Mouse (Mus musculus): Measurements from ENCODE around the gene Sorcs2.

Sorcs2 gene

DNA sequence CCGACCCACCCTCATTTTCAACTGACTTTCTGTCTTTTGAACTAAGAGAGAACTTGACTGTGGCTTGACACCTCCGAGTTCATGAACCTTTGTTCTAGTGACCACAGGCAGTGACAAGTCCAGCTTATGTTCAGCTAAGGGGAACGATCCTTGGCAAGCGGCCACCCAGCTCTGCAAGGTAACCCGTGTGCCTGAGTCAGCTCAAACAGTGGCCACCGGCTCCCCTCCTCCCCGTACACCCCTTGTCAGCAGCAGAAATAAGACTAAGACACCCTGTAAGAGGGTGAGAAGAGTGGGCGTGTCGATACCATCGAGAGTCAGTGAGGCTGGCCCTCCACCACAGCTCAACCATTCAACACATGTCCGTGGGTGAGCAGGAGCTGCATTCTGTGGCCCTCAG is 221.5 kb downstream of the Sorcs2 start:
- DNase-seq (ENCODE audit: low read depth), result no peak

DNA sequence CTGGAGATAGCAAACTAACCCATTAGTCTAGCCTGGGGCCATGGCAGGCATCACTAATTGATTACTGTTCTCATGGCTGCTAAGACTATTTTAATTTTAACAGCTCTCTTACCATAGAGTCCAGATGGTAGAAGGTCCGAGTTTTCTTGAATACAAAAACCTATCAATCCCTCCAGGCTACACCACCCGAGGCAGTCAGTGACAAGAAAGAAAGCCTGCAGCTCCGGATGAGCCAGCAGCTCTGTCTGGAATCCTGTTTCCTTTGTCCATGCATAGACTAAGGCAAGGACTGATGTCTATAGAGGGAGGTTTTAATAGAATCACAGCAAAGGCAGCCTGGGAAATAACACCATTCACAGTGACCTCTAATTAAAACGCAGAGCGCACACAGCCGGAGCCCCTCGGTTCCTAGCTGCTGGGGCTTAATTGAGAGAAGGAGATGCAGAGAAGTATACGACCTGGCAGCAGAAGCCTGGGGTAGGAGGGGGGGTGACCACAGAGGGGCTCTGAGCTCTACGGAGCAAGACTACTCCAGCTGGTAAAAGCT is 223.3 kb downstream of the Sorcs2 start:
- DNase-seq (ENCODE audit: low read depth), result no peak

DNA sequence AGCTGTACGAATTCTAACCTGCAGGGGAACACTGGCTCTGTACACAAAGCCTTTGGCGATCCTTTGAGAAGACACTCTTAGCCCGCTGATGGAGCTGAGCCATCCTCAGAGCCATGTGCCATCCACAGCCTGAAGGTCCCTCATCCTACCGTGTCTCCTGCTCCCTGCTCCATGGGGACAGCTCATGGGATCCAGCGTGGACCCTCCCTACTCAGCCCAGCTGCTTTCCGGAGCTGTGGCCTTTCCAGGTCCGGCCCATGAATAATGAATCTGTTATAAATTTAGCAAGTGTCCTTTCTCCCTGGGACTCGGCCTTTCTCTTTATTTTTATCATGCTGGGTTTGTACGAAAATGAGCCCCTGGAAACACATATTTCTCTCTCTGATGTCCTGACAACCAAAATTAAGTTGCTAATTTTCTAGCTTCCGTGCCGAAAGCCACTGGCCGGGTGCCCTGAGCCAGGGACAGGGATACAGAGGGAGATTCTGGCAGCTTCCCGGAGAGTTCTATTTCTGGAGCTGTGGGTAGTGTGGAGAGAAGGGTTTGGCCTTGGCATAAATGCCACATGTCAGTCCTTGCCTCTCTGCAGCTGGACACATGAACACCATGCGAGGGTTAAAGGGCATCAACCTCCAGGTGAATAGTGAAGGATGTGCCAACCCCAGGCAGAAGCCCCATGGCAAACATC is 228.8 kb downstream of the Sorcs2 start:
- no peak for DNase-seq (ENCODE audit: low read depth)

DNA sequence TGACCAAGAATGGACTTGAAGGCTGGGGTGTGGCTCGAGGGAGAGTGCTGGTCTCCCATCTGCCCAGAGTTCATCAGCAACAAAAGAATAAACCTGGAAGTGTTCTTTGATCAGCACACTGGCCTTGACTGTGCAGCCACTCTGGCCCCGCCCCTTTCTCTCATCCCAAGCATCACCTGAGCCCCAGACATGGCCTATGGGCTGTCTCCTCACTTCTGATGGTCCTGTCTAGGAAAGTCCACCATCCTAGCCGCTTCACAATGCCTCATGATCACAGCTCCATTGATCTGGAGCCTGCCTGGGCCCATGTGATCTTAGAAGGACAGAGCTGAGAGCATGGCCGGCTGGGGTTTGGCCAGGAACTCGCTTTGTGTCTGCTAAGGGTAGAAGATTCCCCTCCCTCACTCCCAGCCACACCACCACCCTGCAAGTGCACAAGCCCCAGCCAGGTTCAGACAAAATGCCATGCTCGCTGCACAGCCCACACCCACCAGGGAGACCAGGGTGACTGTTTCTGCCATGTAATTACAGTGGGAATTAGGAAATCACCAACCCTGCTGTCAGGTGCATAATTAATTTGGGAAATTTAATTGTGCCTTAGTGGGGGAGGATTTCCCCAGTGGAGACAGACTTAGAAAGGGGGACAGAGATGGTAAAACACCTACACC is 231.5 kb downstream of the Sorcs2 start:
- DNase-seq (ENCODE audit: low read depth), result no peak

DNA sequence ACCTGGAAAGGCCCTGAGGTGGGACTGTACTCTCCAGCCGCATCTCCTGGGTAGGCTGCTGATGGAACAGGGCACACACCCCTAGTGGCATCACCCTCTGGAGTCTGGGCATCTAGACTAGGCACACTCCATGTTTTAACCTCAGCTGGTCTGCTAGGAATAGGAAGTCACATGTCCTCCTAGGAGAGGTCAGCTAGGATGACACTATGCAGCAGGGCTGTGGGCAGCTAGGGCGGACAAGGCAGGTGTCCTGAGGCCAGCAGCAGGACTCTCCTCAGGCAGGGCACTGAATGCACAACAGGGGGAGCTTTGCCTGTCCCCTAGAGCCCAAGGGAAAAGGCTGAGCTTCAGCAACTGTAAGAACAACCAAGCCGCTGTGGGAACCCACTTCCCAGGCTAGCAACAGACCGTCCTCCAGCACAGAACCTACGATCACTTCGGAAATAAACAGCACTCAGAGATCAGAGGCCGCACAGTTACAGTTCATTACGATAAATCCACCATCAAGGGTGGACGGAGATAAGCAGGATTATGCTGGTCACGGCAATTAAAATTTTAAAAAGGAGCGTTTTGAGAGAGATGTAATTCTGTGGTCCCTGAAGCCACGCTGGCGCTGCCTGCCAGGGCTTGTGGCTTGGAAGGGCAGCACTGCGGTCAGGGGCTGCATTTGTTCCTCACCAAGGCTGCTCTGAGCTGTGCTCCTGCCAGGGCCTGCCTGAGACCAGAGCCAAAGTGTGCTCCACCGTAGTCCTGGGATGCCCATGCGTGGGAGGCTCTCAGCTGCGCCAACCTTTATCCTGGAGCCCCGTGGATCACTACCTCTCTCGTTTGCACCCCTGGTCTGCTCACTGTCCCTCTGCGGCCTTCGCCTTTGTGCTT is 232.3 kb downstream of the Sorcs2 start:
- no peak for DNase-seq (ENCODE audit: low read depth)

DNA sequence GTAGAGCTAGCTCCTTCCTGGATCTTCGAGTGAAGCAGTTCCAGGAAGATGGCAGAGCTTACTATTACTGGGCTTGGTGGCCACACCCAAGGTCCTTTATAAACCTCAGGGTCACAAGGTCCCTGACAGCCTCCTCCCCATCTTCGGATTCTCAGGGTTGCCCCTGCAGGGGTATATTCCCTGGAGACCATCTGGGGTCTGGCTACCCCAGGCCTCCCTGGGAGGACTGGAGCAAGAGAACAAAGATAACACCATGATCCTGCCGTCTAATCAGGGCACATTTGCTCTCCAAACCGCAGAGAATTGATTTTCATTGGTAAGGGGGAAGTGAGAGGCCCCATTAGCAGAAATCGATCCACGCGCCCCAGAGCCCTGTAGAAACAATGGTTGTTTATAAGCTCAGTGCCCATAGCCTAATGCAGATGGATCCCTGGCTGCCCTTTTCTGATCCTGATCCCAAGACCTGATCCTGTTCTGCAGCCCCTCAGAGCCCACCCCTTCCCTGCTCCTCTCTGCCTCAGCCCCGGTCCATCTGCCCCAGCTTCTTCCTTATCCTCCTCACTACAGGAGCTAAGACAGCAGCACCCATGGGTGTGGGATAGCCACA is 243.0 kb downstream of the Sorcs2 start:
- DNase-seq (ENCODE audit: low read depth), result no peak

DNA sequence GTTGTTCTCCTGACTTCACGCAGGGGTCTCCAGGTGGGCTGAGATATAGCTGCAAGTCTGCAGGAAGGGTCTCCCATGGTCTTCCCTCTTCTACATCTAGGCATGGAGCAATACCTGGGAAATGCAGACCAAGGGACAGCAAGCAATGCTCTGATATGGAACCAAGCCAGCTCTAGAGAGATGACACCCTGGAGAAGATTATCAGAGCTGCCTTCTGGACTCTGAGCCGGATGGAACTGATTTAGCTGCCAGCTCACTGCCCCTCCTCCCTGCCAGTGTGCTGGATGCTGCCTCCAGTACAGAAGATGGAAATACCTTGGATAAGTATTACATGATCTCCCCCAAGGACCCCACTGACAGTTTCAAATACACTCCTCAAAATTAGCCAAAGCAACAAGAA is 244.7 kb downstream of the Sorcs2 start:
- no peak for DNase-seq (ENCODE audit: low read depth)

DNA sequence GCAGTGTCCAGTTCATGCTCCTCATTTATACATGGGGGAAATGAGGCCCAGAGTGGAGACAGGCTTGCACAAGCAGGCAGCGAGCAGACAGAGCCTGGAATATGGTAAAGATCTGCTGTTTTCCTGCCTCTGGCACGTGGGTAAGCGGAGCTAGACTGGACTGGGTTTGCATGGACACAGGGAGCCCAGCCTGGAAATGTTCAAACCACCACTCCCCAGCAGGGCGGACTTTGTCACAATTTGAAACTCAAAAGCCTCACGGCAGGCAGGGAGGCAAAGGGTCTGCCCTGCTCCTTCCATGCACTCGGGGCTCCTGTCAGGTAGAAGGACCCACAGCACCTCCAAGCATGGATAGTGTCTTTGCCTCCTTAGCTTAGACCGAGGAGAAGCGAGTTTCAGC is 246.9 kb downstream of the Sorcs2 start:
- DNase-seq (ENCODE audit: low read depth), result no peak

DNA sequence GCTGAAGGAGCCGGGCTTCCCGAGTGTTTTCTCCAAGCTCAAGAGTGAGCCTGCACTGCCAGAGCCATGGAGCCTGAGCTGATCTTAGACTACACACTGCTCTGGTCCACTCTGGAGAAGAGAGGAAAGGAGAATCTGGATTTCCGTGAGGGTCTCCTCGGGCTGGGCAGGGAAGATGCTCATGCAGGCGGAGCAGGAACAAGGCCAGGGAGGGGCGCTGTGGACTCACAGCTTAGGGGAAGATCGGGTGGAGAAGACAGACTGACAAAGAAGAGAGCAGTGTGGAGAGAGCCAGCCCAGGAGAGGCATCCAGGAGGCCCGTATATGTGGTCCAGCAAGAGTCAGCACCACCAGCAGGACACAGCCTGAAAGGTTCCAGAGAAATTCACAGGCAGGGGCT is 248.8 kb downstream of the Sorcs2 start:
- DNase-seq (ENCODE audit: low read depth), result no peak

DNA sequence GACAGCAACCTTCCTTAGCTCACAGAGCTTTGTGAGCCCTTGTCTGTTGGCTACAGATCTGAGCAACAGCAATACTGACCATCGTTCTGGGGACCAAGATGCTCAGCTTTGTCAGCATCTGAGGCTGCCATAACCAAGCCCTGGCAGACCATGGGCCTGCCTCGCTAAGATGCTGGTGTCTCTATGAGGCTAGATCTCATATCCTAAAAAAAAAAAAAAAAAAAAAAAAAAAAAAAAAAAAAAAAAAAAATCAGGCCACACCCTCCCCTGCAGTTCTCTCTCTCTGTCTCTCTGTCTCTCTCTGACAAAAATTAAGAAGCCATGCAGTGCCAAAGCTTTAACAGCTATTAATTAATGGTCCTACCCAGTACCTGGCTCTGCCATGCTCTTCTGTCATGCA is 251.3 kb downstream of the Sorcs2 start:
- no peak for DNase-seq (ENCODE audit: low read depth)

DNA sequence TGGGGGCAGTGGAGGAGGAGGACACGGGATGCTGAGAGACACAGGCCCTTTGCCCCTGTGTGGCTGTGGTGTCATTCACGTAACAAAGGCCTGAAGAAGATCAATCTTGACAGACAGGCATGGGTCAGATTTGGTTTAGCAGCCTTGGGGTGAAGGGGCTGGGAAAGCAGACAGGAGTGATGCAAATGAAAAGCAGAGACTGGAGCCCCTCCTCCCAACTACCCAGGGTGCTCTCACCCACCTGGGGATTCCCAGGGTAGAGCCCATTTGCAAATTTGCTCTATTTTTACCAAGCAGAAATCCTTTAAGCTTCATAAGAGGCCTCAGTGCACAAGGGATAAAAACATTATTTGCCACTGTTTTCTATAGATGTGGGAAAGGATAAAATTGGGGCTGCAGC is 253.4 kb downstream of the Sorcs2 start:
- DNase-seq (ENCODE audit: low read depth), result no peak

DNA sequence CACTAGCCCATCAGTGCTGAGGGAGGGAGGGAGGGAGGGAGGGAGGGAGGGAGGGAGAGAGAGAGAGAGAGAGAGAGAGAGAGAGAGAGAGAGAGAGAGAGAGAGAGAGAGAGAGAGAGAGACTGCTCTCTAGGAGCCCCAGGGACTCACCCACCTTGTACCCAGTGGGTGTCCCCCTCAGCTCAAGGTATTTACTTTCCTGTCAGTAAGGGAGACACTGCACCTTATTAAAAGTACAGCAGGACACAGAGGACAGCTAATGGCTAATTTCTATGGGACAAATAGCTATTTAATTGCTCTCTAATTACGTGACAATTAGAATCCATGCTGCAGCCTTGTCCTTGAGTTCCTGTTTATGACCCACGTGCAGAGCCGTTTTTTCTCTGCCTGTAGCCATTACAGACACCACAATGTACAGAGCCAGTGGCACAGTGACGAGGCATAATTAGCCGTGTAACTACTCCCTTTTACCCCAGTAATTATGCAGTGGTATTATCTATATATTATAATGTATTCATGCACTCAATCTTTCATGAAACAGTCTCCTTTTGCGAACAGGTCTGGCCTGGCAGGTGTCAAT is 256.2 kb downstream of the Sorcs2 start:
- no peak for DNase-seq (ENCODE audit: low read depth)

DNA sequence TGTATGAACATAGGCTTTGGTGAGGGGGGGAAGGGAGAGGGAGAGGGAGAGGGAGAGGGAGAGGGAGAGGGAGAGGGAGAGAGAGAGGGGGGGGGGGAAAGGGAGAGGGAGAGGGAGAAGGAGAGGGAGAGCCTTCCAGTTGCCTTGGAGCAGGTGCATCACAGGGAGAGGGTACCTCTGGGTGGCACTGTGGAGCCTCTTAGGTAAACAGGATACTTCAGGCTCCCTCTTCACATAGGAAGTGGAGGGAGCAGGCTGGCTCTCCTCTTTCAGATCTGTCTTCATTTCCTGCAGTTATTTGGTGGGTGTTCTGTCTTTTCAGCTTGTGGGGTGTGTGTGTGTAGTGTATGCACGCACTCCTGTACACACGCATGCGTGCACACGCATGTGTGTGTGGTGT is 256.8 kb downstream of the Sorcs2 start:
- DNase-seq (ENCODE audit: low read depth), result no peak

DNA sequence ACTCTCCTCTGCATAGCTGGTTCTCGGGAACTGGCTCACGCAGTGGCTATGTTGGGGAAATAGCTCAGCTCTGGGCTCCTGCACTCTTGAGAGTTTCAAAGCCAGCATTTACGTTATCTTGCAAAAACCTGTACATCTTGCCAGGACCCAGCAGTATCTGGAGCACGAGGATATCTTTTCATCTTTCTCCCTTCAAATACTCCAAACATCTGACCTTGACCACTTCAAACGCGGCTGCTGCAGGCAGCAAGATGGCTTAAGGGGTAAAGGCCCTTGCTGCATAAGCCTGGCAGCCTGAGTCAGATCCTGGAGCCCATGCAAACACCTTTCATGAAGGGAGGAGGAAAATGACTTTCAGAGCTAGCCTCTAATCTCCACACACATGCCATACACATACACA is 258.2 kb downstream of the Sorcs2 start:
- DNase-seq (ENCODE audit: low read depth), result no peak

DNA sequence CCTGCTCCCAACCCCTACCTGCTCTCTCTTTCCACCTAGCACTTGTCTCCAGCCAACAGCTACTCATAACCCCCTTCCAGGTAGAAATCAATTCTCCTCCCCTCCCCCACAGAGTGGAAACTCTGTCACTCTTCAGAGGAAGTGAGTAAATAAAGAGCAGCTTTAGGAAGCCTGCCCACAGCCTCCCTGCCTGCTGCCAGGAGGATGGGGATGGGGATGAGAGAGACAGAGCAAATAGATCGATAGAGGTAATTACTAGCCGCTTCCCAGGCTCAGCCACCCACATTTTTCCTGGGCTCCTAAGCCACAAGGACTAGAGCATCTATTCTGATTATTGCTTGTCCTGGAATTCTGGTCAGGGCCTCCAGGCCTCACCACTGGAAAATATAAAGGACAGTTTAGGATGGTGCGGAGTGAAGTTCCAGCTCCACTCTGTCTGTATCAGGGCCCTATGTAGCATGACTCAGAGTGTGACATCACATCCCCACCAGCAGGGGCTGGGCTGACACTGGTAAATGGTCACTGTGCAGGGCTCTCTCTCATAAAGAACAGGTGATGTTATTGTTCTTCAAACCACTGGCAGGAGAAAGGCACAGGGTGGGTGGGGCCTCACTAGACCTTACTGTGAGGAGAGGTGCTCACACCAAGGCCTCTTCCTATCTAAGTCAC is 261.9 kb downstream of the Sorcs2 start:
- no peak for DNase-seq (ENCODE audit: low read depth)

DNA sequence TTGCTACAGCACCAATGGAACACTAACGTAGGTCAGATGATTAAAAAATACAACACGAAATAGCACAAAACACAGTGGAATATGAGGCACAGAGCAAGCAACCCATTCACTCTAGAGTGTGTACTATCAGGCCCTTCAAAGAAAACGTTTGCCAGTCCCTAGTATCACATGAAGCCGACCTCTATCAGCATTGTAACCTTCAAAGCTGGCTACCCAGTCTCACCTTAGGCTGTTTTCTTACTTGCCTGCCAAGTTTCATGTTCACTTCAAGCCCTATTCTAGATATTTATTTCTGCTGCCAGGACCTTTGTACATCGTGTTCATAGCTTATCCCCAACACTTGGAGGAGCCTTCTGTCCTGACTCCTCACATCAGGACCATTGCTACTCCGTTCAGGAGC is 263.6 kb downstream of the Sorcs2 start:
- DNase-seq (ENCODE audit: low read depth), result no peak

DNA sequence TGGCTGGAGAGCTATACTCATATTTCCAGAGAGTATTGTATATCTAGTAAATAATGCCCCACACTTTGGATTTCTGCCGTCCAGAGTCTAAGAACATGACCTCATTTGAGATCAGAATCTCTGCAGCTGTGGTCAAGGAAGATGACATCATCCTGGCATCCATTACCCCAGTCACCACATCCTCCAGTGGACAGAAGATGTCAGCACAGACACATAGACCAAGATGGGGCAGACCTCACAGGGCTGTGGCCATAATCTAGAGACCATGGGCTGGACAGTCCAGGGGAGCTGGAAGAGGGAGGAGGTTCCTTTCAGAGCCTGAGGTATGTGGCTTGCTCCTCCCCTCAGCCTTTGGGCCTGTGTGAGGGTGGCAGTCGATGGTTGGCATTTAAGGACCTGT is 264.0 kb downstream of the Sorcs2 start:
- no peak for DNase-seq (ENCODE audit: low read depth)

DNA sequence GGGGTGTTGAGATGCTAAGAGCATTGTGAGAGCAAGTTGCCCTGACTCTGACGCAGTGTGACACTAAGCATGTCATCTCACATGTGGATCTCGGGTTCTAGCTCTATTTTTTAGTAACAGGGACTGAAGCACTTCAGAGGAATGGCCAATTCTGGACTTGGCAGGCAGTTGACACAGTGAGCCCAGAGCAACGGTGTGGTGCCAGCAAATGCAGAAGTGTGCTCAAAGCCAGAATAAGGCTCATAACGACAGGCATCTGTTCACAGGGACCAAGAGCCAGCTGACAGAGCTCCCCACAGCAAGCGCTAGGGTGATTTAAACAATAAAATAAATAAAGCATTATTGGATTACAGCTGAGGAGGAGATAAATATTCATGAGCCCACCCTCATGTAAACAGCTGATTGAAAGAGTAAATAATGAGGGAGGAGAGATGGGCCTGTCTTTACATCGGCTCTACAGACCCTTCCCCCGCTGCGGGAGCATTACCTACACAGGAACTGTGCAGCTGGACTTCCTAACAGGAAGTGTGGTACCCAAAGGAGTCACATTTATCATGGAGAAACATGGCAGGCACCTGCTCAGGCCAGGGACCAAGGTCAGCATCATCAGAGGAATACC is 267.4 kb downstream of the Sorcs2 start:
- DNase-seq (ENCODE audit: low read depth), result no peak

DNA sequence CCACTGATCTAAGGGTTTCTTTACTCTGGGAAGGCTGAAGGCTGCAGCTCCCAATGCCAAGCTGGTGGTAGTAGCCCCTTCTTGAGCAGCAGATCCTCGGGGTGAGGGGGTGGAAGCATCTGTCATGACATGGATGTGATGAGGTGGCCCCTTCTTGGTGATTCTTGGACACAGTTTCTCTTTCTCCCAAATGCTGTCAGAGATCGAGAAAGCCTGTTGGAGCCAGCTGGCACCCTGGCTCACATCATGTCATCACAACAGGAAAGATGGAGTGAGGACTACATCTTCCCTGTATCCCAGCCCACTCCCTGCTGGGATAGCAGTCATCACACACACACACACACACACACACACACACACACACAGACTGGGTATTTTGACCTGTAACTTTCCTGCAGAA is 268.3 kb downstream of the Sorcs2 start:
- no peak for DNase-seq (ENCODE audit: low read depth)

DNA sequence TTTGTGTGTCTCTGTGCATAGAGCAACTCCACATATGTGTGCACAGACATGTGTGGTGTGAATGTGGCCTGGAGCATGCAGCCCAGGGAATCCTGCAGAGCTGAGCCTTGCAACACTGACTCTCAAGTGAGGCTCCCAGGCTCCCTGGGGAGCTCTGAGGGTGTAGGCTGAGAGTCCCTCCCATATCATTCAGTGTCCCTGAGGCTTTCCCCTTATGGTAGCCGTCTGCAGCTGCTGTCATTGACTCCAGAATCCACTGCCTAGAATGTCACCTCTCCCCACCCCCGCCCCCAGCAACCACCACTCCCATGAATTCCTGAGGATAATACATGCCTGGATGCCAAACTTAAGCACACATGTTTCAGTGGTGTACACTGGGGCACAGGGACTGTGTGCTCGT is 269.4 kb downstream of the Sorcs2 start:
- DNase-seq (ENCODE audit: low read depth), result no peak

DNA sequence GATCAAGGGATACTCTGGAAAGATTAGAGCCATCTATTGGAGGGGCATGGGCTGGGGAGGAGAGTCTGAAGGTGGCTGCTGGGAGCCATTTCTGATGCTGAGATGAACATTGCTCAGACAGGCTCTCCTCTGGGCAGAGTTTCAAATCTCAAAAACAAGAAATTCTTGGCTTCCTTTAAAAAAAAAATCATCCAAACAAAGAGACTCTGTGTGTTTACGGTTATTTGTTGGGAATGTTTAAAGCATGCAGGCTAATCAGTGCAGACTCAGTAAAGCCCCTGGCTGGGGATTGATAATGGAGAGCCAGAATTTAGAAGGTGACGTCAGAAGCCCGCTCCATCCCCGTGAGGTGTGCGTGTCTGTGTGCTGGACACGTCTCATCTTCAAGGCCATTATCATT is 272.9 kb downstream of the Sorcs2 start:
- no peak for DNase-seq (ENCODE audit: low read depth)
